Mouse (Mus musculus) forebrain, embryonic 14.5 days (tissue): ENCODE measurements around the gene Rreb1. TPM values are rescaled to one million over a fixed set of nuclear protein-coding genes. Genes with fewer than 3 reads are reported as not detected.

Source experiments
- ATAC-seq: fragments of 200-750 bp; cut with Nextera tagmentation; 2 replicates; pipeline ENCODE4 v1.8.0; 2017; ENCODE audit warnings: mild to moderate bottlenecking, moderate library complexity
- DNase-seq: peaks from one replicate; pipeline ENCODE4 v3.0.0-alpha.2; 2015; ENCODE audit warnings: low spot score
- H3K27ac ChIP-seq: fragments of 300-500 bp; sonication (generic); 2 replicates; pipeline ENCODE4 v1.5.1; 2014; ENCODE audit warnings: low read depth, mild to moderate bottlenecking, control low read depth, low read length, moderate library complexity
- H3K27me3 ChIP-seq: fragments of 300-500 bp; sonication (generic); replicated peaks from 2 replicates; pipeline ENCODE4 v1.6.1; 2014; ENCODE audit warnings: low read length, control low read depth, mixed read lengths; ENCODE audit not compliant: control insufficient read depth, insufficient read depth
- H3K36me3 ChIP-seq: fragments of 300-500 bp; sonication (generic); 2 replicates; pipeline ENCODE4 v1.6.1; 2014; ENCODE audit warnings: low read length, control low read depth; ENCODE audit not compliant: control insufficient read depth, insufficient read depth
- H3K4me1 ChIP-seq: fragments of 300-500 bp; sonication (generic); 2 replicates; pipeline ENCODE4 v1.6.1; 2014; ENCODE audit warnings: antibody characterized with exemption, low read length, control low read depth; ENCODE audit not compliant: control insufficient read depth, insufficient read depth
- H3K4me2 ChIP-seq: fragments of 300-500 bp; sonication (generic); 2 replicates; pipeline ENCODE4 v1.6.1; 2014; ENCODE audit warnings: mild to moderate bottlenecking, control low read depth, low read length
- H3K4me3 ChIP-seq: fragments of 300-500 bp; sonication (generic); 2 replicates; pipeline ENCODE4 v1.5.1; 2014; ENCODE audit warnings: low read depth, low read length, control low read depth
- H3K9ac ChIP-seq: fragments of 300-500 bp; sonication (generic); 2 replicates; pipeline ENCODE4 v1.6.1; 2014; ENCODE audit warnings: mild to moderate bottlenecking, low read length, control low read depth, moderate library complexity
- H3K9me3 ChIP-seq: fragments of 300-500 bp; sonication (generic); replicated peaks from 2 replicates; pipeline ENCODE4 v1.6.1; 2016; ENCODE audit warnings: low read length, control low read depth, mixed read lengths; ENCODE audit not compliant: control insufficient read depth
- WGBS: fragments of 180-500 bp; shearing (Covaris S2); extraction: QIAGEN DNeasy Blood & Tissue Kit; methylation state at CpG from one replicate; pipeline ENCODE4 v1.1.7; 2014; 5-methylcytosine and 5-hydroxymethylcytosine counted together
- polyA plus RNA-seq: library from polyadenylated mRNA; unstranded; fragments of >200 nt; fragmentation: Nextera tagmentation; extraction: Ambion mirVana; gene quantifications from 2 replicates; pipeline ENCODE4 v1.2.1, GENCODE M21; 2014

Gene Rreb1
- polyA plus RNA-seq, 1 experiment from 2014 or later, result 1.5 TPM

DNA sequence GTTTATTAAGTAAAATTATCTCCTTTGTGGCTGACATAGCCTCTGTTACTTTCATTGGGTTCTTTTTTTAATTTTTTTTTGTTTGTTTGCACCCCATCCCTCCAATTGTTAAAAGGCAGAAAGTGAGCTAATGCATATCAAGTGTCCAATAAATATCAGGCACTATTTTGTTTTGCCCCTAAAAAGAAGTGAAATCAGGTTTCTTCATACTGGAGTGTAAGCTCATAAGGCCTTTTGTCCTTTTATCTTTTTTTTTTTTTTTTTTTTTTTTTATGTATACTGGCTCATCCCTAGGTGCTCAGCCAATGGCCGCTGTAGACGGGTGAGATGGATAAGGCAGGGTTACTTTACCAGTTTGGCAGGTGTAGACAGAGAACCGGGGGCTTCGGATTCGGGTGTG is 70.2 kb downstream of the Rreb1 start:
- ATAC-seq (no peak), DNase-seq (no peak)
- 68% methylated on average over 5 of the region's 5 CpGs for WGBS
- H3K9me3 ChIP-seq, result no peaks in the 10 kb centered on the region
- H3K27me3 ChIP-seq, result no peaks in the 10 kb centered on the region
- H3K4me1 ChIP-seq, result no peaks in the 10 kb centered on the region
- no peak overlapping the region for H3K9ac ChIP-seq
- H3K27ac ChIP-seq, result no peak overlapping the region
- no peaks in the 10 kb centered on the region for H3K36me3 ChIP-seq
- H3K4me3 ChIP-seq, result no peak overlapping the region
- H3K4me2 ChIP-seq, result no peak overlapping the region

- Histone ChIP-seq H3K4me3 (no peak overlapping the region), H3K36me3 (no peaks in the 10 kb centered on the region), H3K4me1 (no peaks in the 10 kb centered on the region), H3K9me3 (no peaks in the 10 kb centered on the region), H3K27me3 (0 out of 2 replicates have a peak, but pooled peaks cover 3% of the 10 kb centered on the region), H3K27ac (no peak overlapping the region), H3K4me2 (no peak overlapping the region), H3K9ac (no peak overlapping the region)
- DNase-seq (no peak), ATAC-seq (no peak)
- 88% methylated on average over 5 of the region's 5 CpGs for WGBS
Observed at GRCm38 (mm10) chr13:37851617-37852016, 73.4 kb downstream of the Rreb1 start.

GRCm38 (mm10) chr13:37852850-37853249 is 74.7 kb downstream of the Rreb1 start:
- no peaks in the 10 kb centered on the region for H3K36me3 ChIP-seq
- H3K4me1 ChIP-seq, result no peaks in the 10 kb centered on the region
- no peak for DNase-seq
- no peak overlapping the region for H3K4me3 ChIP-seq
- no peak for ATAC-seq
- 80% methylated on average over 3 of the region's 3 CpGs for WGBS
- H3K27me3 ChIP-seq, result 0 out of 2 replicates have a peak, but pooled peaks cover 4% of the 10 kb centered on the region
- no peak overlapping the region for H3K9ac ChIP-seq
- H3K9me3 ChIP-seq, result no peaks in the 10 kb centered on the region
- H3K4me2 ChIP-seq, result no peak overlapping the region
- H3K27ac ChIP-seq, result no peak overlapping the region

GRCm38 (mm10) chr13:37853441-37853840 is 75.2 kb downstream of the Rreb1 start:
- DNase-seq, result no peak
- Histone ChIP-seq H3K9ac (no peak overlapping the region), H3K9me3 (no peaks in the 10 kb centered on the region), H3K4me2 (no peak overlapping the region), H3K27ac (no peak overlapping the region), H3K4me1 (0 out of 2 replicates have a peak, but pooled peaks cover 3% of the 10 kb centered on the region), H3K36me3 (no peaks in the 10 kb centered on the region), H3K4me3 (no peak overlapping the region), H3K27me3 (0 out of 2 replicates have a peak, but pooled peaks cover 4% of the 10 kb centered on the region)
- no peak for ATAC-seq
- WGBS, result 55% methylated on average over 4 of the region's 4 CpGs

DNA sequence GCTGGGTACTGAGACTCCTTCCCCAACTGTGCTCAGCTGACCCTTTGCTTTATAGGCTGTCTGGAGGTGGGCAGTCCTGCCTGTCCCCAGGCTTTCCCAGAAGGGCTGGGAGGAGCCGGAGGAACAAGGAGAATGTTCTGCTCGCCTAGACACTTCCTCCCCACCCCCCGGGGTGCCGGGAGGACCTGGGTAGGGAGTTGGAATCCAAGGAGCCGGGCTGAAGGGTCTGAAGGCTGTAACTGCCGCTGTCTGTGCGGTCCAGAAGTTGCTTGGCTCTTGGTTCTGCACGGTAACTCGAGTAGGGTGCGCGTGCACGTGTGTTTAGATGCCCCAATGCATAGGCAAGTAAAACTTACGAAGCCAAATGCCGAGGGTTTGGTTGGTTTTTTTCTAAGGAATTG is 75.8 kb downstream of the Rreb1 start:
- ATAC-seq (no peak), DNase-seq (no peak)
- Histone ChIP-seq H3K4me3 (no peak overlapping the region), H3K36me3 (no peaks in the 10 kb centered on the region), H3K9ac (no peak overlapping the region), H3K9me3 (no peaks in the 10 kb centered on the region), H3K27ac (no peak overlapping the region), H3K4me2 (peak overlapping the region; percentile 6; the same call in 1 of the 2 replicates), H3K4me1 (0 out of 2 replicates have a peak, but pooled peaks cover 3% of the 10 kb centered on the region), H3K27me3 (0 out of 2 replicates have a peak, but pooled peaks cover 4% of the 10 kb centered on the region)
- WGBS, result 6% methylated on average over 14 of the region's 14 CpGs

DNA sequence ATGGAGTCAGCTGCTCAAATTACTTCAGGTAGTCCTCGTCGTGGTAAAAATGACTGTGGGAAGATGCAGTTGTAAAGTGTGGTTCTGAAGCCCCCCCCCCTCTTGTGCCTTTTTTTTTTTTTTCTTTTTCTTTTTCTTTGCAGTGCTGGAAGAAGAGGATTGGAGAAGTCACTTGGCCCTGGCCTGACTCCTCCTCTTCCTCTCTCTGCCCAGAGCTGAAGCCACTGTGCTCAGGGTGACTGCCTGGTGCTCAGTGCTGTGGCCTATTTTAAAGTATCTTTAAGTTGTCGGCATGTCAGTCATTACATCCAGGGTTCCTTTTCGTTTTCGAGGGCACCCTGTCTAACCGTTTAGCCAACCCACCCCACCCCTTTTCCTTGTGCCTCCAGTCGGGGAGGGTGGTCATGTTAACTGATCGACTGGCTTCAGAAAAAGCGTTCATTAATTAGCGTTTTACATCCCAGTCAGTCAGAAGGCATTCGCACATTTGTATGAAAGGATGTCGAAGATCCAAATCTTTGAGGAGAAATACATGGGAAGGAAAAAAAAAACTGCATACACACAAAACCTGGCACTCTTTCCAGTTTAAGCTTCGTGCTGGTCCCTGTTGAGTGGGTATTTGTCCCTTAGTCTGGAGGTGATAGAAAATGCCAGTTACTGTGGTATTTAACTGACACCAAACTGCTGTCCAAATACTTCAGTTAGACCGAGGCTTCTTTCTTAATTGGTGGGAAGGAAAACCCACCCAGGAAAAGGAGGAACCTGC is 76.4 kb downstream of the Rreb1 start:
- ATAC-seq, result no peak
- Histone ChIP-seq H3K4me1 (0 out of 2 replicates have a peak, but pooled peaks cover 3% of the 10 kb centered on the region), H3K9ac (no peak overlapping the region), H3K36me3 (no peaks in the 10 kb centered on the region), H3K27me3 (0 out of 2 replicates have a peak, but pooled peaks cover 4% of the 10 kb centered on the region), H3K27ac (no peak overlapping the region), H3K4me3 (no peak overlapping the region), H3K4me2 (peak overlapping the region; percentile 6; the same call in 1 of the 2 replicates), H3K9me3 (no peaks in the 10 kb centered on the region)
- 8% methylated on average over 14 of the region's 14 CpGs for WGBS
- no peak for DNase-seq

GRCm38 (mm10) chr13:37855221-37855757 is 77.1 kb downstream of the Rreb1 start:
- Histone ChIP-seq H3K4me2 (no peak overlapping the region), H3K4me3 (no peak overlapping the region), H3K36me3 (no peaks in the 10 kb centered on the region), H3K9ac (no peak overlapping the region), H3K4me1 (0 out of 2 replicates have a peak, but pooled peaks cover 3% of the 10 kb centered on the region), H3K27ac (no peak overlapping the region), H3K27me3 (0 out of 2 replicates have a peak, but pooled peaks cover 4% of the 10 kb centered on the region), H3K9me3 (no peaks in the 10 kb centered on the region)
- ATAC-seq (no peak), DNase-seq (no peak)
- WGBS, result 45% methylated on average over 3 of the region's 3 CpGs

- Histone ChIP-seq H3K27ac (no peak overlapping the region), H3K36me3 (no peaks in the 10 kb centered on the region), H3K27me3 (0 out of 2 replicates have a peak, but pooled peaks cover 4% of the 10 kb centered on the region), H3K4me1 (0 out of 2 replicates have a peak, but pooled peaks cover 3% of the 10 kb centered on the region), H3K4me3 (no peak overlapping the region), H3K9ac (no peak overlapping the region), H3K4me2 (no peak overlapping the region), H3K9me3 (no peaks in the 10 kb centered on the region)
- no peak for ATAC-seq
- DNase-seq, result no peak
Observed at GRCm38 (mm10) chr13:37855765-37856164, 77.6 kb downstream of the Rreb1 start.

DNA sequence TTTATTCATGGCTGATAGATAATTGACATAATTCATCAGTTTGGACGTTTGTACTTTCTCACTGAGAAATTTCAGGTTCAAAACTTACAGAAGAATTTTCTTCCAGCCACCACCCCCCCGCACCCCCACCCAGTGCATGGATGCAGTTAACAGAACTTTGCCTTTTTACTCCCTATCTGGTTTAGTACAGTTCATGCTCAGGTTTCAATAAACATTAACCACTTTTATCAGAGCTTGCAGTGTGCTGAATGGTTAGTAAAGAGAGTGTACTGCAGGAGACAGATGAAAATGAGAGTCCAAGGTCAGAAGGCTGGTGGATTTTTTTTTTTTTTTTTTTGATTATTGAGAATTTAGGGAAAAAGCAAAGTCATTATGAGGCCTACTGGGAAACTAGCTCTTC is 78.3 kb downstream of the Rreb1 start:
- Histone ChIP-seq H3K9ac (no peak overlapping the region), H3K9me3 (no peaks in the 10 kb centered on the region), H3K4me1 (0 out of 2 replicates have a peak, but pooled peaks cover 3% of the 10 kb centered on the region), H3K27ac (no peak overlapping the region), H3K36me3 (no peaks in the 10 kb centered on the region), H3K4me3 (no peak overlapping the region), H3K27me3 (0 out of 2 replicates have a peak, but pooled peaks cover 4% of the 10 kb centered on the region), H3K4me2 (no peak overlapping the region)
- ATAC-seq, result no peak
- DNase-seq, result no peak
- whole genome bisulfite sequencing, result 55% methylated on average over 2 of the region's 2 CpGs
